Mouse (Mus musculus): Measurements from ENCODE around the gene Cd101.

The Cd101 gene

GRCm38 (mm10) chr3:100998904-100999340 lies 30.4 kb downstream of the Cd101 start:
- DNase-seq = peak; percentile 84

- no peak for DNase-seq
These were observed 31.4 kb downstream of the Cd101 start for GRCm38 (mm10) chr3:100997785-100998570.

- DNase-seq = no peak
These were observed 35.1 kb downstream of the Cd101 start for GRCm38 (mm10) chr3:100994252-100994651.

- DNase-seq = peak; percentile 46
These were observed 35.6 kb downstream of the Cd101 start for GRCm38 (mm10) chr3:100993718-100994117.

- peak; percentile 20 for DNase-seq
These were observed 36.2 kb downstream of the Cd101 start for GRCm38 (mm10) chr3:100993158-100993557.

GRCm38 (mm10) chr3:100990231-100990630 lies 39.1 kb downstream of the Cd101 start:
- DNase-seq = no peak

GRCm38 (mm10) chr3:100989417-100989816 lies 39.9 kb downstream of the Cd101 start:
- peak; percentile 58 for DNase-seq

- no peak for DNase-seq
These were observed 50.1 kb downstream of the Cd101 start for GRCm38 (mm10) chr3:100979290-100979689.

- no peak for DNase-seq
These were observed 55.5 kb downstream of the Cd101 start for GRCm38 (mm10) chr3:100973906-100974305.

GRCm38 (mm10) chr3:100969176-100969917 lies 60.0 kb downstream of the Cd101 start, which contains the start of gene Ttf2:
Ttf2 (minus strand) TSS chr3:100969663.
- peak; percentile 96 for DNase-seq

- DNase-seq = peak; percentile 68
These were observed 65.4 kb downstream of the Cd101 start for GRCm38 (mm10) chr3:100963849-100964542.

GRCm38 (mm10) chr3:100961501-100961900 lies 67.9 kb downstream of the Cd101 start:
- DNase-seq = no peak

- no peak for DNase-seq
These were observed 68.3 kb downstream of the Cd101 start for GRCm38 (mm10) chr3:100961007-100961406.

GRCm38 (mm10) chr3:100954616-100955015 lies 74.7 kb downstream of the Cd101 start:
- DNase-seq = no peak

- no peak for DNase-seq
These were observed 77.8 kb downstream of the Cd101 start for GRCm38 (mm10) chr3:100951531-100951930.

GRCm38 (mm10) chr3:100947286-100947685 lies 82.1 kb downstream of the Cd101 start:
- no peak for DNase-seq

Data from kidney, postnatal 10 days (tissue).